Mouse (Mus musculus) mesoderm, embryonic 11.5 days (tissue): ENCODE measurements at regions not wholly inside any gene's neighbourhood (a gene's known extent, or its start where the extent isn't known, plus 50 kb on each side); places are given as distances from the start of the nearest gene placed in this dataset.
A peak's percentile ranks its signal among the peaks of the same experiment; 100 is the strongest.
"Not testable (repeated sequence)": the region's sequence is repeated elsewhere in the genome, so short reads cannot be mapped to it uniquely, and the experiment has no call there.

Experiments
- DNase-seq: peaks from one replicate; pipeline ENCODE4 v3.0.0-alpha.2; 2012; ENCODE audit warnings: low read depth, low spot score

GRCm38 (mm10) chr14:101067082-101067481 lies 133.0 kb downstream of the Prr30 start:
- DNase-seq: no peak

GRCm38 (mm10) chr14:101056874-101057273 lies 143.3 kb downstream of the Prr30 start:
- DNase-seq: no peak

DNA sequence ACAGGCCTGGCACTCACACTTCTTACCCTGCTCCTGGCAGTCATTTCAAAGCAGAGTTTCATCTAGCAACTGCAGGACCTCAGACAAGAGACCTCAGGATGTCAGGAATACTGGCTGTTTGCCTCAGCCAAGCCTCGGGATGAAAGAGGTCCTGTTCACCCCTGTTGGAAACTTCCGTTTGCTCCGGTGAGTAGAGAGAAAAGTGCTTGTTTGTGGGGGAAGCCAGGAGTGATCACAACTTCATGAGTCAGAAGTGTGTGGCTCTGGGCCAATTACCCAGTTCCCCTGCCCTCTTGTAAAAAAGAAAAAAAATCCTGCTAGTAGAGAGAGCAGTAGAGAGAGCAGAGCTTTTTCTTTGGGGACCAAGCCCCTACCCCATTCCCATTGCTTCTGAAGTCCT lies 144.2 kb downstream of the Prr30 start:
- no peak for DNase-seq

DNA sequence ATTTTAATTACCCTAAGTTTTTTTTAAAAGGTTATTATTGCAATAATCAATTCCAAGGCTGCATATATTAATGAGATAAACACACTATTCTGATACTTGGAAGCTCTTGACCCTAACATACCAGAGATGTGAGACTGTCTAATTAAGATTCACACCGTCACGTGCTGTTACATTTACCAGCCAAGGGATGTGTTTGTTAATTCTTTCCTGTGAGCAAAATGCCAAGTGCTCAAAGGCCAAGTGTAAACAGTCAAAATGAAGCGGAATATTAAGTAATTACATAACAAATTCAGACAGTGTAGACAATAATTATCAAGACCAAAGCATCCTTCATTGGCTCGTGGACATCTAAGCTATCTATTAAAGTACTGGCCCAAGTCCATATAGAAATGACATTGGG lies 145.3 kb downstream of the Prr30 start:
- no peak for DNase-seq

GRCm38 (mm10) chr14:101052760-101053159 lies 147.4 kb downstream of the Prr30 start:
- DNase-seq: no peak

DNA sequence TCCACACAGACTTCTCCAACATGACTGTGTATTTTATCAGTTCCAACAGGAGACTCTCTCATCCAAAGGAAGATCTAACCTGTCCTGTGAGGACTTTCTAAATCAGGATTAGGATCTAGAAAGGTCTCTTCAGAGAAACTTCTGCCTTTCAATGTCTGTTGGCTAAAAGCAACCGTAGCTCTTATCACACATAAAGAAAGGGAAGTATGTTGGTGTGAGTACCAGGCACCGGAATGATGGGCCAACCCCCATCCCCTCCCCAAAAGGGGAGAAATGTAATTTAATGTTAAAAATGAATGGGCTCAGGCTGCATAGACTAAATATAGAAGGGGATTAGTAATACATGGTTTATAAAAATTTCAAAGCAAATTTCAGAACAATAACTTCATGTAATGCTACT lies 149.9 kb downstream of the Prr30 start:
- no peak for DNase-seq

DNA sequence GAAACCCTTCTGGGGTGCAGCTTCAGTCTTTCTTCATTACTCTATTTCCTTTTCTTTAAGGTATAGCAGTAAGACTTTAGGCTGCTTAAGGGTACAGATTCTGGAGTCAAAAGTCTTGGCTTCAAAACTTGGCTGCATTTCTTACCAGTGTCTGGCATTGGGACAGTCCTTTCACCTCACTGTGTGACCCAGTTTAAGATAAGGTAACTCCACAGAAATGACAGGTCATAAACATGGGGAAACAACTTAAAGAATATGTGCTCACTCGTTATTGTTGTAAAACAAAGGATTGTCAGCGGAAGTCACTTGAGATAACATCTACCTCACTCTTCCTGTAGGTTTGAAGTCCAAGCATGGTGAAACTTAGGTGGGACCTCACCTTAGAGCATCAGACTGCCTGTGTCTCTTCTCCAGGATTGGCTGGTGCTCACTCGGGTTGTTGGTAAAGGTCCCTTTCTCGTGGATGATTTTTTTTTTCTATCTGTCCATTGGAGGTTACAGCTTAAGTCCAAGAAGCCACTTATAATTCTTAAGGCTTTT lies 150.4 kb downstream of the Prr30 start:
- no peak for DNase-seq

DNA sequence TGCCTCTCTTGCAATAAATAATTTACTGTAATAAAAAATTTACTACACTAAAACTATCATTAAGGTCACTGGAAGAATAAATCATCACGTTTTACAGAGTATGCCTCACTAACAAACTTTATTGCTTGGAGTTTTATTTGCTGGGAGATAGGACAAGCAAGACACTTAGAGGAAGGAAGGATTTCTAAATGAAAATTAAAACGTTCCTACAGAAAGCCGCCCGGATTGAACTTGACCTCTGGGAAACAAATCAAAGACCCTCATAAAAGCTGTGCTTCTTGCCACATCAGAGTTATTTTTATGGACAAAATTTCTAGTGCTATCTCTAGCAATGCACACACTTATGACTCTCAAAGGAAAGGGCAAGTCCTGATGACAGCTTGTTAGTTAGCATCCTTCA lies 156.6 kb downstream of the Prr30 start:
- peak; percentile 42 for DNase-seq

- DNase-seq: no peak
These were observed 199.1 kb downstream of the Prr30 start for GRCm38 (mm10) chr14:101001070-101001469.

GRCm38 (mm10) chr14:100980754-100981153 lies 219.4 kb downstream of the Prr30 start:
- no peak for DNase-seq

DNA sequence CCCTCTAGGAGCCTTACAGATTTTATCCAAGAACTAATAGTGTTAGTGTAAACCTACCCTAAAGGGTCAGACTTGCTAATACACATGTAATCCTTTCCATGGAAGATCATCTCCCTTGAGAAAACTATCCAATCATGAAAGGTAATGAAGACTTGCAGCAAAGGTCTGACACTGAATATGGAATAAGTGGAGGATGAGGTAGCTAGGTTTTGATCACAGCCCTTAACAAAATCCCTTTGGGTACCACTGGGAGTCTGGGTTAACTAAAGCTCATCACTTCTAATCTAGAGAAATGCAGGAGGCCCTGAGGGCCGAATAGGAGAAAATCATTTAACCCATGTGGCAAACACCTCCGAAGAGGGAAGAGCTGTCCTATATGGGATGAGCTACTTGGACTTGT lies 221.6 kb downstream of the Prr30 start:
- no peak for DNase-seq

DNA sequence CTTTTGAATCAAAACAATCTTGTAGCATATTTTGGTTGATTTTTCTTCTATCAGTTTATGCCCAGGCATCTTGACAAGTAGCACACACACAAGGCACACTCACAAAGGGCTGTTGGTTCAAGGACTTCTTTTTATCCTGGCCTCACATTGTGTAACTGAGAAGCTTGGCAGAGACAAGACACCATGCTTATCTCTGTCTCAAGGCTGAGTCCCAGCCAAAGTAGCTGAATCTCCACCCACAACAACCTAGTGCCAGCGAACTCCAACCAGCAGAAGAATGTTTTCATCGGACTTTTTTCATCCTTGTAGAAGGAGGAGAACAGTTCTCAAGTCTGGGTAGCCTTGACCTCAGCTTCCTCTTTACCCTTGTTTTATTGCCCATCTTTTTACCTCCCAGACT lies 229.2 kb downstream of the Prr30 start:
- no peak for DNase-seq

DNA sequence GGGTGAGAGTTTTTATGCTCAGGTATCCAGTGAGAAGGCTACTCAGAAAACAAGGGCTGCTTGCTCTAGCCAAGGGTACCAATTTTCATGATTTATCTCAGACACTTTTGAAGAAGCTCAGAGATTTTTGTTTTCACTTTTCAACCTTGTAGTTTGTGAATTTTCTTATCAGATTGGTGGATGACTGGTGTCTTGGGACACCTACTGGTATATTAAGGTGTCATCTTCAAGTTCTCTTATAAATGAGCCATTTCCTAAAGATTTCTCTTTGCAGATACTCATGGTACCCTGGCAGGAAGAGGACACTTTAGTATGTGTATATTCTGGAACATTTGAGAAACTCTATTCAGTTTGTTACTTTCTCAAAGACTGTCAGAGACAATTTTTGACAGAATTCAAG lies 239.9 kb downstream of the Prr30 start:
- DNase-seq: no peak

GRCm38 (mm10) chr14:100955806-100956436 lies 244.2 kb downstream of the Prr30 start:
- DNase-seq: no peak

GRCm38 (mm10) chr14:100950681-100951119 lies 249.4 kb downstream of the Prr30 start:
- DNase-seq: peak; percentile 74

GRCm38 (mm10) chr14:100947625-100948024 lies 252.5 kb downstream of the Prr30 start:
- DNase-seq: not testable (repeated sequence)

- no peak for DNase-seq
These were observed 262.7 kb downstream of the Prr30 start for GRCm38 (mm10) chr14:100937358-100937887.

- DNase-seq: no peak
These were observed 265.6 kb downstream of the Prr30 start for GRCm38 (mm10) chr14:100934554-100934953.

DNA sequence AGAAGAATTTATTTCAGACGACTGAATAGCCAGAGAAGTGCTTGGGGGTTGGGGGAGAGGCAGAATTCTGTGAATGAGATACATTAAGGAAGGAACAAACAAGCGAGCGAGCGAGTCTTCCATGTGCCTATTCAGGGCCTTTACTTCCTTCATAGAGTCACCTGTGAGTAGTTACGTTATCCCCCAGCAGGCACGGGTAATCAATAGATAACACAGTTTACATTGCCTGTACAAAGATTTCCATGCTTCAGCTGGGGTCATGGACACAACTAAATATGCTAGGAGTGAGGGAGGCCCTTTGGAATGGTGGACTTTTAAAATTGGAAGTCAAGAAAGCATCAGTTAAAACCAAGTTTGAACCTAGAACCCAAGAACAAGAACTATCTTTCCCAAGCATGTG lies 275.2 kb downstream of the Prr30 start:
- no peak for DNase-seq

DNA sequence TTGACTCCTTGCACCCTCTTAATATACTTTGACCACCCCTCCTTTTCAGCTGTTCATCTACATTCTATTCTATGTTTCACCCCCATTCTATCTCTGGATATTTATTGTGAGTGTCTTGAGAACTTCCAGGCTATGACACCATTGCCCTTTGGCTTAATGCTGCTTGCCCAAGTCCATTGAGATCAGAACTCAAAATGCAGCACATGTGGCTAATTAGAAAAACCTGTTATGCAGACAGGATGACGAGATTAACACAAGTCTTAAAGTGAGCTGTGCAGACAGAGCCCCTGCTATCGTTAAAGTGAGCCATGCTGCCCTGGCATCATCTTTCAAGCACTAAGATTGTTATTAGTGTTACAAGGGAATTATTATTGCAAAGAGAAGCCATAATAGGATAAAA lies 299.9 kb downstream of the Prr30 start:
- peak; percentile 40 for DNase-seq

DNA sequence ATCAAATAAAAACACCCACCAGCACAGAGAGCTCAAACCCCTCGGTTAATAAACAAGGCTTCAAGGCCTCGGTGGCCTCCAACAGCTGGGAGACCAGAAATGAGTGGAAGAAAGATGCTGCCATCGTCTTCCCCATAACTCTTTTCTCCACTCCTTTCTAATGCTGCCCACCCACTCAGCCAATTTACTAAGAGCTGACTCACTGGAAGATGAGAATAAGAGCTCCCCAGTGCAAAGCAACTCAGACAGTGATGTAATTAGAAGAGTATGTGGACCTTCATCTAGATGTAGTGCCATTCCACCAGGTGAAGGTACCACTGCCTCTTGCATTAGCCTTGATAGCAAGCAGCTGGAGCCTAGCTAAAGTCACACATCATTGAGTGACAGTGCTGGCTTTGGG lies 301.1 kb downstream of the Prr30 start:
- peak; percentile 28 for DNase-seq

GRCm38 (mm10) chr14:100889163-100890157 lies 310.7 kb downstream of the Prr30 start:
- peak; percentile 85 for DNase-seq
